Mouse (Mus musculus) cerebellum, adult 8-10 months (tissue): Measurements from ENCODE around the gene Lce1a2.
A peak's percentile ranks its signal among the peaks of the same experiment; 100 is the strongest.

ENCODE experiments used
- DNase-seq: peaks from one replicate; pipeline ENCODE4 v3.0.0; 2022

Lce1a2 gene

GRCm38 (mm10) chr3:92670215-92670614 lies at the start of gene Lce1a2:
Gene Lce1a2 (minus strand): TSS chr3:92670315.
- no peak for DNase-seq

GRCm38 (mm10) chr3:92715122-92715521 lies 45.0 kb upstream of the Lce1a2 start:
- no peak for DNase-seq

GRCm38 (mm10) chr3:92708974-92709373 lies 38.9 kb upstream of the Lce1a2 start, which contains the start of gene Lce1e:
Gene Lce1e (minus strand): TSS chr3:92709074.
- no peak for DNase-seq

GRCm38 (mm10) chr3:92694613-92695012 lies 24.5 kb upstream of the Lce1a2 start:
- DNase-seq, result no peak

- DNase-seq, result no peak
Measured at GRCm38 (mm10) chr3:92691688-92692087, 21.6 kb upstream of the Lce1a2 start.

- DNase-seq, result peak; percentile 9
Measured at GRCm38 (mm10) chr3:92689154-92689553, 19.0 kb upstream of the Lce1a2 start.

GRCm38 (mm10) chr3:92687110-92687509 lies 17.0 kb upstream of the Lce1a2 start, which contains the start of gene Lce1d:
Gene Lce1d (minus strand): TSS chr3:92687210.
- DNase-seq, result no peak

- no peak for DNase-seq
Measured at GRCm38 (mm10) chr3:92678947-92679346, 8.8 kb upstream of the Lce1a2 start, which contains the start of gene Lce1c. Gene Lce1c (plus strand): TSS chr3:92679247.

GRCm38 (mm10) chr3:92656826-92657225 lies 13.3 kb downstream of the Lce1a2 start, which contains the start of gene Lce1b:
Gene Lce1b (minus strand): TSS chr3:92656926.
- no peak for DNase-seq

- no peak for DNase-seq
Measured at GRCm38 (mm10) chr3:92648207-92648606, 21.9 kb downstream of the Lce1a2 start, which contains the start of gene Lce1a1. Gene Lce1a1 (minus strand): TSS chr3:92648307.

GRCm38 (mm10) chr3:92639854-92640253 lies 30.3 kb downstream of the Lce1a2 start:
- DNase-seq, result no peak

- no peak for DNase-seq
Measured at GRCm38 (mm10) chr3:92638653-92638991, 31.5 kb downstream of the Lce1a2 start.

- DNase-seq, result no peak
Measured at GRCm38 (mm10) chr3:92637745-92638652, 32.1 kb downstream of the Lce1a2 start.

GRCm38 (mm10) chr3:92621560-92621959 lies 48.6 kb downstream of the Lce1a2 start, which contains the start of gene Lce6a:
Gene Lce6a (minus strand): TSS chr3:92621660.
- no peak for DNase-seq
